Mouse (Mus musculus) stomach, embryonic 14.5 days (tissue): ENCODE data around the gene Ttc8. TPM values are rescaled to one million over a fixed set of nuclear protein-coding genes. Genes with fewer than 3 reads are reported as not detected.
"Not testable (repeated sequence)": the region's sequence is repeated elsewhere in the genome, so short reads cannot be mapped to it uniquely, and the experiment has no call there.

Experiments used
- ATAC-seq: fragments of 200-750 bp; cut with Nextera tagmentation; 2 replicates; pipeline ENCODE4 v1.8.0; 2017; ENCODE audit warnings: low read depth, moderate TSS enrichment; ENCODE audit not compliant: insufficient number of reproducible peaks, insufficient read depth, low FRiP score
- H3K27ac ChIP-seq: fragments of 300-500 bp; sonication (generic); 2 replicates; pipeline ENCODE4 v1.5.1; 2014; ENCODE audit warnings: mild to moderate bottlenecking, low read length, moderate library complexity, mixed read lengths
- H3K27me3 ChIP-seq: fragments of 300-500 bp; sonication (generic); 2 replicates; pipeline ENCODE4 v1.6.1; 2014; ENCODE audit warnings: low read length, control low read depth, mixed read lengths; ENCODE audit not compliant: control insufficient read depth, insufficient read depth
- H3K36me3 ChIP-seq: fragments of 300-500 bp; sonication (generic); 2 replicates; pipeline ENCODE4 v1.6.1; 2014; ENCODE audit warnings: mild to moderate bottlenecking, control low read depth, low read length, moderate library complexity, mixed read lengths; ENCODE audit not compliant: control insufficient read depth, insufficient read depth
- H3K4me1 ChIP-seq: fragments of 300-500 bp; sonication (generic); 2 replicates; pipeline ENCODE4 v1.6.1; 2014; ENCODE audit warnings: low read length, control low read depth, mixed read lengths; ENCODE audit not compliant: control insufficient read depth, insufficient read depth
- H3K4me2 ChIP-seq: fragments of 300-500 bp; sonication (generic); replicated peaks from 2 replicates; pipeline ENCODE4 v1.6.1; 2014; ENCODE audit warnings: low read depth, low read length, control low read depth
- H3K4me3 ChIP-seq: fragments of 300-500 bp; sonication (generic); 2 replicates; pipeline ENCODE4 v1.5.1; 2014; ENCODE audit warnings: low read depth, low read length, control low read depth
- H3K9ac ChIP-seq: fragments of 300-500 bp; sonication (generic); replicated peaks from 2 replicates; pipeline ENCODE4 v1.6.1; 2014; ENCODE audit warnings: low read depth, mild to moderate bottlenecking, control low read depth, low read length, moderate library complexity, mixed read lengths
- H3K9me3 ChIP-seq: fragments of 300-500 bp; sonication (generic); 2 replicates; pipeline ENCODE4 v1.6.1; 2016; ENCODE audit warnings: low read depth, low read length, control low read depth; ENCODE audit not compliant: control insufficient read depth
- WGBS: fragments of 180-500 bp; shearing (Covaris S2); extraction: QIAGEN DNeasy Blood & Tissue Kit; methylation state at CpG from one replicate; pipeline ENCODE4 v1.1.7; 2014; 5-methylcytosine and 5-hydroxymethylcytosine counted together
- polyA plus RNA-seq: library from polyadenylated mRNA; unstranded; fragments of >200 nt; fragmentation: Nextera tagmentation; extraction: Ambion mirVana; gene quantifications from 2 replicates; pipeline ENCODE4 v1.2.1, GENCODE M21; 2014

Ttc8 gene
- polyA plus RNA-seq, 1 experiment from 2014 or later: 33.2 TPM

DNA sequence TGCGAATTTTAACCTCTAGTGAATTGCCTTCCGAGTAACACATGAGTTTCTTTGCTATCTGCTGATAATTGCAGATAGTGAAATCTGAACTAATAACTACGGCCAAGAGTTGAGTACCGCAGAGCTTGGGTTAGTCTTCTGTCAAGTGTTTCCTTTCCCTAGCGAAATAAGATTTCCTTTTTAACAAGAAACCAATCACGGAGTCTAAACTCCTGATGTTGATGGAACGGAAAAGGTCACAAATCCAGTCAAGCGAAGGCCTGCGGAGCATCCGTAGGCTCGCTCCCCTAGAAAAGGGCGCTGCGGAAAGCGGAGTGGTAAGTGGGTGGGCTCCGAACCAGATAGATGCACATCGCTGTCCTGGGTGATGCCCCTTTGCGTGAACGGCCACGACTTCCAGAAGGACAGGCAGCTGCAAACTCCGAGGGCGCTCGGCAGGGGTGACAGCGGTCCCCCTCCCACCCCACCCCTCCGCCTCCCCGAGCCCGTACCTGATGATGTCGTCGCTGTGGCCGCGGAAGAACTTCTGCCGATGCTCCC, 20.0 kb upstream of the Ttc8 start:
- Histone ChIP-seq H3K4me1 (no peaks in the 10 kb centered on the region), H3K4me3 (peak overlapping the region; percentile 67), H3K4me2 (peak overlapping the region; percentile 65), H3K27me3 (no peaks in the 10 kb centered on the region), H3K9me3 (no peaks in the 10 kb centered on the region), H3K36me3 (no peaks in the 10 kb centered on the region), H3K9ac (0 out of 2 replicates have a peak overlapping the region, but pooled peaks have one; percentile 14), H3K27ac (no peak overlapping the region)
- 3% methylated on average over 31 of the region's 31 CpGs for WGBS
- peak; percentile 16; the same call in 1 of the 2 replicates for ATAC-seq

DNA sequence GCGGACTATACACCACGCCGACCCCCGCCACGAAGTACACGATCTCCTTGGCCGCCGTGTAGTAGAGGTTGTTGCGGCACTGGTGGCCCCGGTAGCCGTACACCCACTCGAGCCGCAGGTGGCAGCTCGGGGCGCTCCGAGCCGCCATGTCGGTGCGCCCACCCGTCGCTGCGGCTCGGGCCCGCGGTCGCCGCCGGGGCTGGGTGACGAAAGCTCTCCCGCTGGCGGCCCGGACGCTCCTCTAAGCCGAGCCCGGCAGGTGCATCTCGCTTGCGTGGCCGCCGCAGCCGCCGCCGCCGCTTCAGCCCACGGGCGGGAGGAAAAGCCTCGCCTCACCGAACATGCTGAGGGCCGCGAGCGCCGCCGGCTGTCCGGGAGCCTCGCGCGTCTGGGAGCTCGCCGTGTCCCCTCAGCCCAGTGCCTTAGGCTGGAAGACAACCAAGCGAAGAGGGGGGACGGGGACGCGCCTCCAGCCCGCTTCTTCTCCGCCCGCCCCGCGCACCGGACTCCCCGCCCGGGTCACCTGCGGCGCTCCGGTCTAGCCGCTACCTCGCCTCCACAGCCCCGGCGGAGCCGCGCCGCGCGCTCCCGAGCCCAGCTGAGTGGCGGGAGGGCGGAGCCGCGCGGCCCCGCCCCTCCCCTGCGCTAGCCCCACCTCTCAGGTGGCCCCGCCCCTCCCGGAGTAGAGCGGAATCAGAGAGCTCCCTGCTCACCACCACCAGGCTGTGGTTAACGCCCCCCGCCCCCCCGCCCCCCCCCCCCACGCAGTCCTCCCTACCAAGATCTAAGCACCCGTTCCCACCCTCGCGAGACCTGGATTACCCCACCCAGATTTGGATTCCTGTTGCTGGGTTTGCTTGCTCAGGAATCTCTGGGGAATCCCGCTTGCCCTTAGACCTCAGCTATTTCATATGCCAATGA, 19.2 kb upstream of the Ttc8 start, which contains the start of gene Eml5:
Gene Eml5 (minus strand): TSS at position 604 of the 921 bp plus-strand sequence.
- H3K4me3 ChIP-seq: peak within 1 kb of the TSS; percentile 67
- ATAC-seq: peak; percentile 89
- H3K4me1 ChIP-seq: no peaks in the 10 kb centered on the region
- peak within 1 kb of the TSS; percentile 65 for H3K4me2 ChIP-seq
- H3K27ac ChIP-seq: peak within 1 kb of the TSS; percentile 39; the same call in 1 of the 2 replicates
- H3K36me3 ChIP-seq: no peaks in the 10 kb centered on the region
- WGBS: under 1% methylated on average over 81 of the region's 101 CpGs
- no peaks in the 10 kb centered on the region for H3K27me3 ChIP-seq
- peak within 1 kb of the TSS; percentile 30; the same call in 1 of the 2 replicates for H3K9ac ChIP-seq
- no peaks in the 10 kb centered on the region for H3K9me3 ChIP-seq

DNA sequence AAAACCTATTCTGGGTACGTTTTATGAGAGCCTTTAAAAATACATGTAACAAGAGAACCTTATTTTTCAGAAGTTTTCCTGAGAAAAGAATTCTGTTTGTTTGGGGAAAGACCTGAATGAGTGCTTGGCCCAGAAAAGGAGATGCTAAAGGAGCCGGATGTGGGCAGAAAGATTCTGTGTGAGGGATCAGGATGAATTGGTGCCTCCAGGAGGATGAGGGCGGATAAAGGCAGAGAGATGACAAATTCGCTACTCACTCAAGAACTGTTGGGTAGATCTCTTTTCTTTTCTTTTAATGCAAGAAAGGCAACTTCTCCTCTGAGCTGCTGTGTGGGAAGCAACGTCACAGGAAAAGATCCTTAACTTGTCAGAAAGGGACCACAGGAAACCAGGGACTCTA, 14.9 kb upstream of the Ttc8 start:
- no peak overlapping the region for H3K4me2 ChIP-seq
- no peak overlapping the region for H3K4me3 ChIP-seq
- H3K27ac ChIP-seq: no peak overlapping the region
- no peaks in the 10 kb centered on the region for H3K27me3 ChIP-seq
- no peaks in the 10 kb centered on the region for H3K36me3 ChIP-seq
- no peak for ATAC-seq
- no peaks in the 10 kb centered on the region for H3K4me1 ChIP-seq
- H3K9me3 ChIP-seq: no peaks in the 10 kb centered on the region
- 71% methylated on average over 5 of the region's 5 CpGs for WGBS
- no peak overlapping the region for H3K9ac ChIP-seq

DNA sequence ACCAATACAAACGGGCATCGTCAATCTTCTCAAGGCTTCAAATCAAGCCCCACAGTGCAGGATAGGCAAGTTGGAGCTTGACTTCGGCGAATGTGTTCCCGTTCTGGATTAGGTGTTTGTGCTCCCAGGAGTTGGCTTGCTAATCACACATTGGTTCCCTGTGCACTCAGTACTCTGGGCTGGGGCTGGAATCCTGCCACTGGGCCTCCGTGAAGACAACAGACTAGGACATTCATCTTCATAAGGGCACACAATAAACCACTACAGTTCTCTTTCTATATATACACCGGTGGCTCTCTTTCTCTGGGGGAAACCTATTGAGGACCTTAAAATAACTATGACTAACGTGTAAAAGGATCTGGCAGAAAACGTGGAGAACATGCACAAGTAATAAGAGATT, 10.3 kb upstream of the Ttc8 start:
- no peaks in the 10 kb centered on the region for H3K36me3 ChIP-seq
- H3K9me3 ChIP-seq: no peaks in the 10 kb centered on the region
- no peak overlapping the region for H3K27ac ChIP-seq
- no peak overlapping the region for H3K4me2 ChIP-seq
- no peak overlapping the region for H3K4me3 ChIP-seq
- H3K9ac ChIP-seq: no peak overlapping the region
- ATAC-seq: no peak
- H3K27me3 ChIP-seq: no peaks in the 10 kb centered on the region
- H3K4me1 ChIP-seq: no peaks in the 10 kb centered on the region
- WGBS: 62% methylated on average over 9 of the region's 9 CpGs

DNA sequence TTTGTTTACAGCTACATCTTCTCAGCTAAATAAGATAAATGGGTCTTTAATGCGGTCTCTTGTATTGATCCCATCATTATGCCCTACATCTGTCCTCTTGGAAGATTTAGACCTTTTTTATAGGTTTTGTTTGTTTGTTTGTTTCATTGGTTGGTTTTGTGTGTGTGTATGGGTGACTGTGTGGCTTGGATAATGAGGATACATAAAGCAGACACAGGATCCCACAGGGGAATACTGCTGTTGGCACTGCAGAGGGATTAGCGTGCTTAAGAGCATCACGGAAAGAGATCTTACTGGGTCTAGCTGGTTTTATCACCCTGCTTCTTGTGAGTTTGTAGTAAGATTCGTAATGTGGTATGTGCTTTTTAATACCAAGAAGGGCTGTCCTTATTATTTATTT, 10.8 kb downstream of the Ttc8 start:
- Histone ChIP-seq H3K27me3 (no peaks in the 10 kb centered on the region), H3K9me3 (peaks cover 3% of the 10 kb centered on the region; the same call in 1 of the 2 replicates), H3K9ac (no peak overlapping the region), H3K4me1 (no peaks in the 10 kb centered on the region), H3K27ac (no peak overlapping the region), H3K36me3 (no peaks in the 10 kb centered on the region), H3K4me2 (no peak overlapping the region), H3K4me3 (no peak overlapping the region)
- WGBS: 83% methylated on average over 4 of the region's 4 CpGs
- no peak for ATAC-seq

DNA sequence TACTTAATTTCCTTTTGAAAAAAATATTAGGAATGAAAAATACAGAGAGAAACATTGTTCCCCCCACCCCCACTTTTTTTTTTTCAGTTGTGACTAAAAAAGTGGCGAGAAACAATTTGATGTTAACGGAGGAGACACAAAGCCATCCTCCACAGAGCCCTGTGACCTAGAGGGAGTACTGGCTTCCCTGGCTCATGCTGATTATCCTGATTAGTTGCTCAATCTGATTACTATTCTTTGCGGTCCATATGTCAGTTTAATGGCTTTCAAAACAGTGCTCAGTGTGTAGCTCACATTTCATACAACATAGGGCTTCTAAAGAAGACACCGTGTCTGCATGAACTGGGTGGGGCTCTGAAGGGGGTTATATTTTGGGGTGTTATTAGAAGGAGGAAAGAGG, 12.1 kb downstream of the Ttc8 start:
- Histone ChIP-seq H3K4me1 (no peaks in the 10 kb centered on the region), H3K4me3 (no peak overlapping the region), H3K4me2 (no peak overlapping the region), H3K36me3 (no peaks in the 10 kb centered on the region), H3K27ac (no peak overlapping the region), H3K9me3 (peaks cover 3% of the 10 kb centered on the region; the same call in 1 of the 2 replicates), H3K27me3 (no peaks in the 10 kb centered on the region), H3K9ac (no peak overlapping the region)
- ATAC-seq: no peak
- WGBS: 90% methylated on average over 4 of the region's 4 CpGs

DNA sequence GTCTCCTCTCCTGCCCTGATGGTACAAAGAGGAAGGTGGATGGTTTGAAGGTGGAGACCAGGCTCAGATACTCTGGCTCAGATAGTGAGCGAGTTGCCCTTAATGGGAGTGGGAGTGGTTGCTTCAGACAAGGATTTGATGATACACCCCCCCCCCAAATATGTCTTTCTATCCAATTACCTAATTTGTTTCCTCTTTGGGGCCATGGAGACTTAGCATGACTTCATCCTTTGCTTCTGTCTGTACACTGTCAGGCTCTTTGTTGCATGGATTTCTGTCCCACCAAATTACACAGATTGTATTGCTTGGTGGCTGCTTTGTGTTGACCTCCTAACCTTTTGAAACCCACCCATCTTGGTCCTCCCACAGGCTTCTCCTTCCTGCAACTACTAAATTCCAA, 12.5 kb downstream of the Ttc8 start:
- H3K36me3 ChIP-seq: no peaks in the 10 kb centered on the region
- peaks cover 3% of the 10 kb centered on the region; the same call in 1 of the 2 replicates for H3K9me3 ChIP-seq
- H3K27me3 ChIP-seq: no peaks in the 10 kb centered on the region
- H3K9ac ChIP-seq: no peak overlapping the region
- no peaks in the 10 kb centered on the region for H3K4me1 ChIP-seq
- no peak overlapping the region for H3K4me2 ChIP-seq
- no peak for ATAC-seq
- H3K27ac ChIP-seq: no peak overlapping the region
- H3K4me3 ChIP-seq: no peak overlapping the region
- 87% methylated on average over 1 of the region's 1 CpGs for WGBS

DNA sequence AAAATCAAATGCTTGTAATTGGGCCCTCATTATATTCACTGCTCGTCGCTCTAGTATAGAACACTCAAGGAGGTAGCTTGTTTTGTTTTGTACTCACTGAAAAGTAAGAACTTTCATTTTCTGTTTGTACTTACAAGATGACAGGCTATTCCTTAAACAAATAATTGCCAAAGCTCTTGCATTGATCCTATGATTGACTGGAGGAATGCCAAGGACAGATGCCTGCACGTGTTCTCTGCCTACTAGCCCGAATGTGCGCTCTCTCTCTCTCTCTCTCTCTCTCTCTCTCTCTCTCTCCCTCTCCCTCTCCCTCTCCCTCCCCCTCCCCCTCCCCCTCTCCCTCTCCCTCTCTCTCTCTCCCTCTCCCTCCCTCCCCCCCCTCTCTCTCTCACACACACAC, 30.9 kb downstream of the Ttc8 start:
- not testable (repeated sequence) for H3K27me3 ChIP-seq, H3K9ac ChIP-seq, H3K9me3 ChIP-seq, H3K27ac ChIP-seq, H3K36me3 ChIP-seq, H3K4me2 ChIP-seq, H3K4me1 ChIP-seq, H3K4me3 ChIP-seq, ATAC-seq
- WGBS: 70% methylated on average over 5 of the region's 5 CpGs
